Mouse (Mus musculus) adrenal gland, postnatal 14 days (tissue): ENCODE measurements around the gene BC051665. TPM values are rescaled to one million over a fixed set of nuclear protein-coding genes. Genes with fewer than 3 reads are reported as not detected.

Experiments used
- DNase-seq: peaks from one replicate; pipeline ENCODE4 v3.0.0; 2021; ENCODE audit warnings: mixed read lengths
- total RNA-seq: library from RNA; stranded (reverse); gene quantifications from 2 replicates; pipeline ENCODE4 v1.2.3, GENCODE M21; 2021

The BC051665 gene
- total RNA-seq, 1 experiment from 2014 or later, result not detected

DNA sequence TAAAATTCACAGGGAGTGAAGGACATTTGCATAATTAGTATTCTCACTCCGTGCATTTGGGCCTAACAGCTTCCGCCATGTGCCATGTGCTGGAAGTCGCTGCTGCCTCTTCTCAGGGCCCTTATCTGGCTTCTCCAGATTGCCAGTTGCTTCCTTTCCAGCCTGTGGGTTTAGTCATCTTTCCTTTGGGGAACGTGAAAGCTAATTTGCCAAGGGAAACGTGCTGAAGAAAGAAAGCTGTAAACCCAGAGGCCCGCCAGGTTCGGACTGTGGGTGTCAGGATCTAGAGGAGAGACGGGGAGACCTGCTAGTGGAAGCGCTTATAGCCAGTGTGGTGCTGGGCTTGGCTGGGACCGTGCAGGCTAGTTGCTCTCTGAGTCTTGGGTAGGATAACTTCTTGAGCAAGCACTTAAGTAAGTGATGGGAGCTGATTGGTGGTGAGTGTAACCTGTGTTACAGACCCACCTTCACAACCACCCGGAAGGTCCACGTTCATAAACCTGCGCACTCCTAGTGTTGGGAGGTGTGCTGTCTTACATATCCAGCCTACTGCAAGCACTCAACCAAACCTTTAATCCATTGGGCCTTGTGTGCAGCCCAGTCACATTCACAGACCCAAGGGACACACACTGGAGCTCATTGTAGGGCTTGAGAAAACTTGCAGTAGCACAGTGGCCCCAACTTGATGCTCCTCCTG, 42.6 kb downstream of the BC051665 start:
- no peak for DNase-seq

DNA sequence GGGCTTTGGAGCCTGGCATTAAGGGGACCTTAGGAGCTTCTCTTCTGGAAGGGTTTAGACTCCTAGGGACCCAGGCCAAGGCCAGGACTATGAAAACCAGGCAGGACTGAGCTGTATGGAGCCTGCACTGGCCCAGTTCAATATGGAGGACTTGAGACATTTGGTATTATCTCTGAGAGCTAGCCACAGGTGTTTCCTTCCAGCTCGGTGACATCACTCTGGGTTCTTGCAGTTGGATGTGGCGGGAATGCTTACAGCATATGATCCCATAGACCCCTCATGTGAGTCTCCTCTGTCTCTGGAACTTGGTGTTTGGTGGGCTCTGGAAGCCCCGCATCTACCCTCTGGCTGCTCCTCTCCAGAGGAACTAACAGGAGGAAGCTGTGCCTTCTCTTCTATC, 43.6 kb downstream of the BC051665 start:
- DNase-seq, result no peak

DNA sequence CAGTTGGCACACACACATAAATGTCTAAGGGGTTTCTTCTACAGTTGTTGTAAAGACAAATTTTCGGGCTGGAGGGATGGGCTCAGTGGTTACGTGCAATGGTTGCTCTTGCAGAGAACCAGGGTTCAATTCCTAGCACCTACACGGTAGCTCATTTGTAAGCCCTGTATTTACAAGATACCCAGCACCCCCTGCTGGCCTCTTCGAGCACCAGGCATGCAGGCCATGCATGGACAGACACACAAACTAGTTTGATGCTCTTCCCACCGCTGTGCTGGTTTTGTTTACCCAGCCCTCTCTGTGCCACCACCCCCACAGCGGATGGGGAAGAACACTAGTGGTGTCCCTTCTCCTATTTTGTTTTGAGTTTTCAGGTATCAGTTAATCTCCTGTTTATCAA, 45.9 kb downstream of the BC051665 start:
- DNase-seq, result no peak

DNA sequence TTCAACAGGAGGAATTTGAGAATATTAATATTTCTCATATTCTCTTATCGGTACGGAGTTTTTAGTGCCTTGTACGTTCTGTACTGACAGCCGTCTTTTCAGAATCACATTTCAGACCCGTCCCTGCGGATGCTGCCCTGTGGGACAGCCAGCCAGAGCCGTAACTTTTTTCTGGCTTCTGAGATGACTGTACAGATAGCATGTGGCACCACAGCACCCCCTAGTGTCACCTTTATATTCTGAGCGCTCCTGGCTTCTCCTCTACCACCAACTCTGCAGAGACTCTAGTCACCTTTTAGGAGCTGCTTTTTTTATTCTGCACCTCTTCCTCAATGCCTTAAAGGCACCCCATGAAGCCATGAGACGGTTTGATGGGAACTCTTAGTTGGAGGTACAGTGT, 47.7 kb downstream of the BC051665 start:
- DNase-seq, result peak; percentile 83

DNA sequence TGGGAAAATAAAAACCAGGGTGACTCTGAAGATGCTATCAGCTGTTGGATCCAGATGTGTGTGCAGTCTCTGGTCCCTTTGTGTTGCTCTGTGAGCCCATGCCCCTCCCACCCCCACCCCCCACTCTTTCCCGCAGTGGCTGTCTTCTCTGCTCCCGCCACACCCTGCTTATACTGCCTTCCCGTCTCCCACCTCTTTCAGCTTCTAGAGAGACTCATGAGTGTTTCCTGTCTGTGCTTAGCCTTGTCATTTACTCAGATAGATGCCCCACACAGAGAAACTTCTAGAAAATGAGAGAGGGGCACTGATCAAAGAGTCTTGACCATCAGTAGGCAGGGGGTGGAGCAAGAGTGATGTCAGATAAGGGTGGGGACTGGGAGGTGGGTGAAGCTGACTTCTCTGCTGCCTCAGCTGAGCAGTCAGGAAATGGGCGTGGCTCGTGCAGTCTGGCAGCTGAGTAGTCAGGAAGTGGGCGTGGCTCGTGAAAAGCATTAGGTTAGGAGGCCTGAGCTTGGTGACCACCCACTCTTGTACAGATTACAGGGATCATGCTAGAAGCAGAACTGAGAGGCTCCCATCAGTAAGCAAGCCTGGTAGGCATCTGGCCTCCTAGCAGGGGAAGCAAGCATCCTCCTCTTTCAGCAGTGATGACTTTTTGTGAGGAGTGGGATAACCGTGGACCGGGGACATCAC, 48.4 kb downstream of the BC051665 start:
- DNase-seq, result peak; percentile 81

DNA sequence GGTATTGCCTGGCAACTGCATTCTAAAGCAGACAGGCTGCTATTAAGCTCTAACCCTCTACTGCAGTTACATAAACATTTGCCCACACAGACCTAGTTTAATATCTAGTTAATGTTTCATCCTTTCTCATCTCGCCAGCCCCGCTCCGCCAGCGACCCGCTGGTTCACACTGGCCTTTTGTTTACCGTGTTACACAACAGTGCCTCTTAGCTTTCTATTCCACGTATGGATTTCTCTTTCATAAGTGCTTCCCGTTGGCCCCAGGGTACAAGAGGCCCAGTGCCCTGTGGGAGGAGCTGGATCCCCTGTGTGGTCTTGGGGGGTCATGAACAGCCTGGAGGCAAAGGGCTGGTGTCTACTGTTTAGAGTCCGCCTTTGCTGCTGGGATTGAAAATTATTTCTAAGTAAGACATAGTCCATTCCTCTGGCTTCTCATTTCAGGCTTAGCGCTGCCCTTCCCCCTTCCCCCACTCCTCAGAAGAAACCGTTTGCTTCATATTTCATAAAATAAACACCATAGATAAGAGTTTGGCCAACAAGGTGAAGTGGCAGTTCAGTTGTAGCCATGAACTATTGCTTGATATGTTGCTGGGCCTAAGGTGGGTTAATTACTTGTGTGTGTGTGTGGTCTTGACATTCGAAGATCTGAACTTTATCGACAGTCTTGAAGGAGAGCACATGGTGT, 49.6 kb downstream of the BC051665 start:
- DNase-seq, result no peak

DNA sequence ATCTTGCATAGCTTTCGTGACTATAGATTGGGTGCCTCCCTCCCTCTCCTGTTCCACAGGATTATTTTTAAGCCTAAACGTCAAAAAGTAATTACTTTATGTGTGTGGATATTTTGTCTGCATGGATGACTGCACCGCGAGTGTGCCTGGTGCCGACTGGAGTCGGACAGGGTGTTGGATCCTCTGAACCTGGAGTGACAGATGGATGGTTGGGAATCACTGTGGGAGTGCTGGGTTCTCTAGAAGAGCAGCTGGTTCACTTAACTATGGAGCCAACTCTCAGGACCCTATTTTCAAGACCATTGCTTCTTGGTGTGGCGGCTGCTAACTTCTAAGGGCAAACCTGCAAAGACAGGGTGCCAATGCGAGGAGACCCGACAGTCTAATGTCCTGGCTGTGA, 50.9 kb downstream of the BC051665 start:
- DNase-seq, result no peak

Other genes with a start within 250 kb of the BC051665 start
- gene Dapk1, start 184.4 kb downstream of the BC051665 start, total RNA-seq, result 21.9 and 26.0 TPM in 2 replicates
- gene Ctsll3, start 16.5 kb upstream of the BC051665 start, total RNA-seq, result not detected in 2 replicates
- gene 4930486L24Rik, start 78.1 kb upstream of the BC051665 start, total RNA-seq, result 34.7 and 39.4 TPM in 2 replicates
- gene Gm49392, start 110.5 kb upstream of the BC051665 start, total RNA-seq, result 2.3 and 2.5 TPM in 2 replicates
- gene Ctla2b, start 111.1 kb upstream of the BC051665 start, total RNA-seq, result 7.1 and 9.8 TPM in 2 replicates
- not detected in 2 replicates for gene Tpbpb, start 118.5 kb upstream of the BC051665 start, total RNA-seq
- not detected in 2 replicates for gene Gm49393, start 149.2 kb upstream of the BC051665 start, total RNA-seq
- 0.75 and 2.1 TPM in 2 replicates for gene Gm49391, start 150.2 kb upstream of the BC051665 start, total RNA-seq
- 45.6 and 76.5 TPM in 2 replicates for gene Ctla2a, start 150.3 kb upstream of the BC051665 start, total RNA-seq
- not detected in 2 replicates for gene Tpbpa, start 155.6 kb upstream of the BC051665 start, total RNA-seq
- not detected in 2 replicates for gene Ctsj, start 219.6 kb upstream of the BC051665 start, total RNA-seq